Mouse (Mus musculus) myocyte (in vitro differentiated cells): ENCODE measurements at regions not wholly inside any gene's neighbourhood (a gene's known extent, or its start where the extent isn't known, plus 50 kb on each side); places are given as distances from the start of the nearest gene placed in this dataset.

ENCODE experiments used
- CEBPB ChIP-seq: IDR thresholded peaks from 2 replicates; pipeline ENCODE4 v1.6.1; 2011; ENCODE audit warnings: mild to moderate bottlenecking, moderate library complexity; ENCODE audit not compliant: poor library complexity, insufficient read depth, severe bottlenecking
- E2F4 ChIP-seq: IDR thresholded peaks from one replicate; pipeline ENCODE4 v1.6.1; 2011; ENCODE audit warnings: mild to moderate bottlenecking, control low read depth, moderate library complexity; ENCODE audit not compliant: insufficient read depth
- MAX ChIP-seq: IDR thresholded peaks from one replicate; pipeline ENCODE4 v1.6.1; 2011; ENCODE audit warnings: low read depth, mild to moderate bottlenecking, control low read depth
- MYOD1 ChIP-seq, 3 experiments: IDR thresholded peaks; one replicate each; pipeline ENCODE4 v1.6.1; 2011; ENCODE audit warnings: control low read depth in 2 of 3, low read depth in 2 of 3, mild to moderate bottlenecking in 2 of 3, moderate library complexity in 1 of 3; ENCODE audit not compliant: insufficient read length in 2 of 3, control insufficient read depth in 1 of 3
- MYOG ChIP-seq, 3 experiments: IDR thresholded peaks; one replicate each; pipeline ENCODE4 v1.6.1; 2011; ENCODE audit warnings: control low read depth in 2 of 3, low read depth in 2 of 3, mild to moderate bottlenecking in 2 of 3; ENCODE audit not compliant: insufficient read length in 2 of 3, control insufficient read depth in 1 of 3, insufficient read depth in 1 of 3
- POLR2A ChIP-seq: IDR thresholded peaks from one replicate; pipeline ENCODE4 v1.6.1; 2011; ENCODE audit warnings: low read depth, mild to moderate bottlenecking, control low read depth, moderate library complexity; ENCODE audit not compliant: insufficient read length
- POLR2AphosphoS2 ChIP-seq: IDR thresholded peaks from one replicate; pipeline ENCODE4 v1.6.1; 2011; ENCODE audit warnings: low read depth, control low read depth; ENCODE audit not compliant: insufficient read length
- REST ChIP-seq: IDR thresholded peaks from one replicate; pipeline ENCODE4 v1.6.1; 2011; ENCODE audit warnings: mild to moderate bottlenecking, control low read depth, moderate library complexity; ENCODE audit not compliant: insufficient read depth, insufficient read length
- SRF ChIP-seq: IDR thresholded peaks from one replicate; pipeline ENCODE4 v1.6.1; 2011; ENCODE audit warnings: low read depth; ENCODE audit not compliant: control insufficient read depth, insufficient read length
- TCF12 ChIP-seq: IDR thresholded peaks from one replicate; pipeline ENCODE4 v1.6.1; 2011; ENCODE audit warnings: mild to moderate bottlenecking, control low read depth; ENCODE audit not compliant: poor library complexity, insufficient read depth, severe bottlenecking
- TCF3 ChIP-seq: IDR thresholded peaks from one replicate; pipeline ENCODE4 v1.6.1; 2011; ENCODE audit warnings: low read depth, control low read depth; ENCODE audit not compliant: insufficient read length
- USF1 ChIP-seq: IDR thresholded peaks from one replicate; pipeline ENCODE4 v1.6.1; 2011; ENCODE audit warnings: low read depth, mild to moderate bottlenecking, control low read depth, moderate library complexity

DNA sequence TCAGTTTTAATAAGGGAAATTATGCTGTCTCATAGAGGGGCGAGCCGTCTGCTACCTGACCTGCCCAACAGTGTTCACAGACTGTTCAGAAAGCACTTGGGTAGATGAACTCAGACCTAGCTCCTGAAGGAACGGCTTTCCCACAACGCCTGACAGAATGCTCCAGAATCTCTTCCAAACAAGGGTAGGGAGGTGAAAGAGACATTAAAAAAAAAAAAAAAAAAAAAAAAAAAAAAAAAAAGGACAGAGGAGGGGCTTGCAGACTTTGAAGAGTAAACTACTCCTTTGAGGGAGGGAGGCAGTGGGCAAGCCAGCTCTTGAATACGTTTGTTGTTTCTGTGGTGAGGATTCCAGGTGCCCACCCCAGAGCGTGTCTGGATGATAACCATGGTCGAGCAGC, 81.6 kb downstream of the Cpn2 start:
- no peak for TF ChIP-seq MYOG (IDR thresholded peaks at IDR 0.05; ENCODE audit: control insufficient read depth in 1 of 3, insufficient read depth in 1 of 3, insufficient read length in 2 of 3, low read depth in 2 of 3)
- TF ChIP-seq POLR2AphosphoS2: no peak
- no peak for TF ChIP-seq USF1
- TF ChIP-seq POLR2A: no peak
- no peak for TF ChIP-seq MYOD1 (IDR thresholded peaks at IDR 0.05; ENCODE audit: control insufficient read depth in 1 of 3, insufficient read length in 2 of 3, low read depth in 2 of 3)
- TF ChIP-seq MAX: no peak
- no peak for TF ChIP-seq CEBPB
- no peak for TF ChIP-seq TCF12
- TF ChIP-seq TCF3: no peak
- TF ChIP-seq E2F4: no peak
- TF ChIP-seq REST: no peak
- no peak for TF ChIP-seq SRF
